Mouse (Mus musculus) frontal cortex, postnatal 36 days (tissue): ENCODE measurements at regions not wholly inside any gene's neighbourhood (a gene's known extent, or its start where the extent isn't known, plus 50 kb on each side); places are given as distances from the start of the nearest gene placed in this dataset.

Source experiments
- DNase-seq, 2 experiments: peaks; one replicate each; pipeline ENCODE4 v3.0.0; 2022; ENCODE audit warnings: low spot score in 2 of 2

DNA sequence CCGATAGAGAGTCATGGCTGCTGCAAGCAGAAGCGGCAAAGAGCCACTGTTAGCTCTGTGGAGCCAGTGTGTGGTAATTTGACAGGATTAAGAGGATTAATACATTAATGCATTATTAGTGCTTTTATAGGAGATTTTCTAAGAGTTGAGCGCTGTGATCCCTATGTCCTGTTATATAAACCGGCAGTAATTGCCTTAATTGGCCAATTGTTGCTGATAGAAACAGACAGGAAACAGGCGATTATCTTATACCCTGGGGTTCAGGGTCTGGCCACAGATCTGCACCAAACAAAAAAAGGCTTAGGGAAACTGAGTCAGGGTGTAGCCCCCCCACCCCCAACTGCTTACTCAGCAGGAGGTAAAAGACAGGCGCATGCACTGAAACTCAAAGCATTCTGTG lies 436.7 kb downstream of the Cdk5rap2 start:
- no peak for DNase-seq

DNA sequence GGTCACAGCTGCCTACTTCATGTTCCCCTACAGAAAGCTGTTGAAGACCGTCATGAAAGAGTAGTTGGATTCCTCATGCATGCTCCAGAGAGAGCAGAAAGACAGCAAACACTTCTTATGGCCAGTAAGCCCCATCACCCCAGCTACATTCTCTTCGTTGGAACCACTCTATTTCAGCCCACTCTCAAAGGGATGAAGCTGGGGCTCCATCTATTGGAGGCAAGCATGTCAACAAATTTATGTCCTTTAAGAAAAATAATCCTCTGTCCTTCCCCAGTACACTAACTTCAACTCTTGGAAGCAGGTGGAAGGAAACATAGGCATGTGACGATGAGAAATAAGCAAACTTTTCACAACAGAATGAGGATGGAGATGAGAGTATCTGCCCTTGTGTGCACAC lies 438.5 kb downstream of the Cdk5rap2 start:
- DNase-seq, result peak in 1 of 2 experiments; percentile 7

DNA sequence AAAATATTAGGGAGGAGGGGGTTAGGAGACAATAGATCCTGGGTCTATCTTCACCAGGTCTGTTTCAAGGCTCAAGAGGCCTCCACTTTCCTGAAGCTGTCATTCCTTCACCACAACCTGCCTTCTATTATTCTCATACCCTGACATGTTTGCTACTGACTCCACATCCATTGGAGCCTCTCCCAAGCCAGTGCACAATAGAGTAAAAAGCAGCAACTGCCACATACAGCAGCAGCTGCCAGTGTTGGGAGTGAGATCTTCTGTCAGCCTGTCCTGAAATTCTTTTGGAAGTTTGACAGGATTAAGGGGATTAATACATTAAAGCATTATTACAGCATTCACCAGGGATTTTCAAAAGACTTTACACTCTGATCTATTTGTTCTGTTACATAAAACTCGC lies 441.8 kb downstream of the Cdk5rap2 start:
- DNase-seq, result no peak
